Mouse (Mus musculus): ENCODE measurements at regions not wholly inside any gene's neighbourhood (a gene's known extent, or its start where the extent isn't known, plus 50 kb on each side); places are given as distances from the start of the nearest gene placed in this dataset.

DNA sequence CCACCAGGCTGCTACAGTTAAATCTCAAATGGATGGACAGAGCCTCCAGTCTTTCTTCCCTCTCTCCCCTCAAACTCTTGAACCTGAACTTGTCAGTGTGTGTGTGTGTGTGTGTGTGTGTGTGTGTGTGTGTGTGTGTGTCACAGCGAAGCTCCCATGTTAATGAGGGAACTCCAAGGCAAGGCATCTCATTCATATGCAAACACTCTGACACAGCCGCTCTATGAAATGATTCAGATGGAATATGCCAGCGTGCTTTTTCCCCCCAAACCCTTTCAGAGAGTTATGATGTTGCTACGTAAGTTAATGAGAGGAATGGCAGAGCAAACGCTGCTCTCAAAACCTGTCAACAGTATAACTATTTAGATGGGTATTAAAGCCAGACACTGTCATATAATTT lies 653.5 kb upstream of the Cdh5 start:
- Histone ChIP-seq H3K27me3 (no peaks in the 10 kb centered on the region), H3K4me1 (0 out of 2 replicates have a peak, but pooled peaks cover 9% of the 10 kb centered on the region), H3K27ac (no peak overlapping the region), H3K9ac (no peak overlapping the region), H3K36me3 (no peaks in the 10 kb centered on the region), H3K4me3 (no peak overlapping the region), H3K4me2 (no peak overlapping the region), H3K9me3 (no peaks in the 10 kb centered on the region)
- whole genome bisulfite sequencing = 69% methylated on average over 5 of the region's 5 CpGs
- no peak for ATAC-seq (ENCODE audit: borderline replicate concordance, extremely low read depth, low FRiP score, low TSS enrichment)

DNA sequence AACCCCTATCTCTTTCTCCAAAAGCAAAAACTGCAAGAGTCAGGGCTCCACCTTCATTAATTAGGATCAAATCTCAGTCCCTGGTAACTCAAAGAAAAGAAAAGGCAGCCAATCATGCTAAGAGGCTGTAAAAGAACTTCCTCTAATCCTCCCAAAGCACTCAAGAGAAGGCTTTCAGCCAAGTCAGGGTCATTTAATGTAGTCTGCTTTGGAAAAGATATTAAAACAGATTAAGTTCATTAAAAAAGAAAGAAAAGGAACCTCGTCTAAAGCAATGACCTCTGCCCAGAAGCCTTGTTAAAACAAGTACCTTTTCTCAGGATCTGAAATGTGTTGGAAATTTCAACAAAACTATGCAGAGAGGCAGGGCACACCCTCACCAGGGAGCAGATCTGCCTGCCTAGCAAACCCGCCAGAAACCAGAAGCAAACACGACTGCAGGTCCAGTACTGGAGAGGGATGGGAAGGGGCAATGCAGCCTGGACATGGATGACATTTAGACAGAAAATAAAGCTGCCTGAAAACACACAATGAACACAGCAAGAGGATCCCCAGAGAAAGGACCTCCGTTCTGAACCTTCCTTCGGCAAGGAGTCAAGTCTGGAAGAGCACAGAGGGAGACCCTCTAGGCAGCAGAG lies 649.9 kb upstream of the Cdh5 start:
- Histone ChIP-seq H3K27ac (peak overlapping the region; percentile 19; the same call in 1 of the 2 replicates), H3K27me3 (no peaks in the 10 kb centered on the region), H3K9ac (no peak overlapping the region), H3K4me2 (no peak overlapping the region), H3K4me3 (no peak overlapping the region), H3K9me3 (no peaks in the 10 kb centered on the region), H3K36me3 (no peaks in the 10 kb centered on the region), H3K4me1 (0 out of 2 replicates have a peak, but pooled peaks cover 9% of the 10 kb centered on the region)
- no peak for ATAC-seq (ENCODE audit: borderline replicate concordance, extremely low read depth, low FRiP score, low TSS enrichment)
- 56% methylated on average over 5 of the region's 5 CpGs for WGBS

GRCm38 (mm10) chr8:103457176-103457575 lies 644.2 kb upstream of the Cdh5 start:
- Histone ChIP-seq H3K36me3 (no peaks in the 10 kb centered on the region), H3K4me1 (no peaks in the 10 kb centered on the region), H3K9ac (no peak overlapping the region), H3K27me3 (no peaks in the 10 kb centered on the region), H3K9me3 (no peaks in the 10 kb centered on the region), H3K4me3 (no peak overlapping the region), H3K4me2 (no peak overlapping the region), H3K27ac (no peak overlapping the region)
- ATAC-seq (ENCODE audit: borderline replicate concordance, extremely low read depth, low FRiP score, low TSS enrichment) = no peak
- WGBS = 50% methylated on average over 6 of the region's 6 CpGs

DNA sequence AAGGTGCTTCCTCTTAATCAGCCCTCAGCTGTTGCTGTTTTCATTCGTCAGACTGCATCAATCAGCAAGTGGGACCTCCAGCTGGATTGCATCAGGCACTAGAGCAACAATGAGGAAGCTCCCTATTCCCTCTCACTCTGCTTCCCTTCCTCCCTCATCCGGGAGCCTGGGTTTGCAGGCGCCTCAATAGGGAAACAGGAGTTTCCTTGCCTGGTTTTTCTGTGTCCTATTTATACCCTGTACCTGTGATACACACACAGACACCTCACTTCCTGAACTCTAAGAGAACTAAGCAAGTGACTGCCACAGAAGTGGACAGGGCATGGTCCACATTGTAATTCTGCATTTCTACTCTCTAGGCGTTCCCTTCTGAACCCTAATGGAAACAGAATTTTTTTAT lies 637.9 kb upstream of the Cdh5 start:
- no peaks in the 10 kb centered on the region for H3K27me3 ChIP-seq
- no peaks in the 10 kb centered on the region for H3K36me3 ChIP-seq
- 35% methylated on average over 4 of the region's 4 CpGs for WGBS
- no peak overlapping the region for H3K4me3 ChIP-seq
- H3K4me1 ChIP-seq = peaks cover 5% of the 10 kb centered on the region; the same call in 1 of the 2 replicates
- H3K4me2 ChIP-seq = no peak overlapping the region
- no peak overlapping the region for H3K9ac ChIP-seq
- ATAC-seq (ENCODE audit: borderline replicate concordance, extremely low read depth, low FRiP score, low TSS enrichment) = no peak
- no peak overlapping the region for H3K27ac ChIP-seq
- H3K9me3 ChIP-seq = no peaks in the 10 kb centered on the region

GRCm38 (mm10) chr8:103464777-103465353 lies 636.6 kb upstream of the Cdh5 start:
- H3K27ac ChIP-seq = no peak overlapping the region
- ATAC-seq (ENCODE audit: borderline replicate concordance, extremely low read depth, low FRiP score, low TSS enrichment) = no peak
- no peaks in the 10 kb centered on the region for H3K36me3 ChIP-seq
- no peaks in the 10 kb centered on the region for H3K9me3 ChIP-seq
- no peak overlapping the region for H3K4me3 ChIP-seq
- WGBS = 91% methylated on average over 2 of the region's 2 CpGs
- no peak overlapping the region for H3K9ac ChIP-seq
- H3K4me2 ChIP-seq = no peak overlapping the region
- H3K27me3 ChIP-seq = no peaks in the 10 kb centered on the region
- peaks cover 5% of the 10 kb centered on the region; the same call in 1 of the 2 replicates for H3K4me1 ChIP-seq

- Histone ChIP-seq H3K4me2 (no peak overlapping the region), H3K4me1 (peaks cover 14% of the 10 kb centered on the region), H3K4me3 (no peak overlapping the region), H3K9me3 (no peaks in the 10 kb centered on the region), H3K9ac (no peak overlapping the region), H3K27ac (no peak overlapping the region), H3K36me3 (no peaks in the 10 kb centered on the region), H3K27me3 (no peaks in the 10 kb centered on the region)
- WGBS = 63% methylated on average over 6 of the region's 6 CpGs
- ATAC-seq (ENCODE audit: borderline replicate concordance, extremely low read depth, low FRiP score, low TSS enrichment) = no peak
Observed at GRCm38 (mm10) chr8:103467536-103468160, 633.8 kb upstream of the Cdh5 start.

- Histone ChIP-seq H3K4me2 (no peak overlapping the region), H3K9me3 (no peaks in the 10 kb centered on the region), H3K27me3 (no peaks in the 10 kb centered on the region), H3K4me1 (peaks cover 9% of the 10 kb centered on the region), H3K36me3 (no peaks in the 10 kb centered on the region), H3K4me3 (no peak overlapping the region), H3K27ac (no peak overlapping the region), H3K9ac (no peak overlapping the region)
- 59% methylated on average over 1 of the region's 1 CpGs for WGBS
- ATAC-seq (ENCODE audit: borderline replicate concordance, extremely low read depth, low FRiP score, low TSS enrichment) = no peak
Observed at GRCm38 (mm10) chr8:103469049-103469448, 632.4 kb upstream of the Cdh5 start.

GRCm38 (mm10) chr8:103470316-103470715 lies 631.1 kb upstream of the Cdh5 start:
- no peak overlapping the region for H3K4me2 ChIP-seq
- ATAC-seq (ENCODE audit: borderline replicate concordance, extremely low read depth, low FRiP score, low TSS enrichment) = no peak
- WGBS = 31% methylated on average over 4 of the region's 4 CpGs

GRCm38 (mm10) chr8:103475816-103476797 lies 625.3 kb upstream of the Cdh5 start:
- Histone ChIP-seq H3K4me1 (no peaks in the 10 kb centered on the region), H3K27ac (no peak overlapping the region), H3K36me3 (no peaks in the 10 kb centered on the region), H3K4me2 (no peak overlapping the region), H3K4me3 (no peak overlapping the region), H3K9me3 (no peaks in the 10 kb centered on the region), H3K9ac (no peak overlapping the region), H3K27me3 (no peaks in the 10 kb centered on the region)
- WGBS = 79% methylated on average over 12 of the region's 12 CpGs
- ATAC-seq (ENCODE audit: borderline replicate concordance, extremely low read depth, low FRiP score, low TSS enrichment) = no peak

More at GRCm38 (mm10) chr8:103470316-103470715, 631.1 kb upstream of the Cdh5 start:
- H3K36me3 ChIP-seq = no peaks in the 10 kb centered on the region
- H3K9ac ChIP-seq = no peak overlapping the region
- H3K9me3 ChIP-seq = no peaks in the 10 kb centered on the region
- no peak overlapping the region for H3K27ac ChIP-seq
- H3K4me1 ChIP-seq = peaks cover 9% of the 10 kb centered on the region
- H3K27me3 ChIP-seq = no peaks in the 10 kb centered on the region
- no peak overlapping the region for H3K4me3 ChIP-seq

GRCm38 (mm10) chr8:103482033-103482720 lies 619.2 kb upstream of the Cdh5 start:
- no peaks in the 10 kb centered on the region for H3K9me3 ChIP-seq
- no peak for ATAC-seq (ENCODE audit: borderline replicate concordance, extremely low read depth, low FRiP score, low TSS enrichment)
- no peak overlapping the region for H3K27ac ChIP-seq
- H3K36me3 ChIP-seq = no peaks in the 10 kb centered on the region
- WGBS = 36% methylated on average over 6 of the region's 6 CpGs
- H3K27me3 ChIP-seq = no peaks in the 10 kb centered on the region
- H3K4me1 ChIP-seq = 0 out of 2 replicates have a peak, but pooled peaks cover 5% of the 10 kb centered on the region
- no peak overlapping the region for H3K4me3 ChIP-seq
- no peak overlapping the region for H3K9ac ChIP-seq
- no peak overlapping the region for H3K4me2 ChIP-seq

GRCm38 (mm10) chr8:103485441-103485840 lies 616.0 kb upstream of the Cdh5 start:
- no peak overlapping the region for H3K27ac ChIP-seq
- no peak overlapping the region for H3K4me2 ChIP-seq
- no peak overlapping the region for H3K4me3 ChIP-seq
- WGBS = 65% methylated on average over 5 of the region's 5 CpGs
- no peak for ATAC-seq (ENCODE audit: borderline replicate concordance, extremely low read depth, low FRiP score, low TSS enrichment)
- H3K9ac ChIP-seq = no peak overlapping the region
- H3K36me3 ChIP-seq = no peaks in the 10 kb centered on the region
- peaks cover 13% of the 10 kb centered on the region for H3K4me1 ChIP-seq
- H3K9me3 ChIP-seq = no peaks in the 10 kb centered on the region
- H3K27me3 ChIP-seq = no peaks in the 10 kb centered on the region

Data from lung, embryonic 15.5 days (tissue).